Mouse (Mus musculus): ENCODE measurements around the gene Pcgf3.
"Not testable (repeated sequence)": the region's sequence is repeated elsewhere in the genome, so short reads cannot be mapped to it uniquely, and the experiment has no call there.

GRCm38 (mm10) chr5:108486148-108486547 lies 25.1 kb downstream of the Pcgf3 start:
- TF ChIP-seq CTCF, EP300 (IDR thresholded peaks at IDR 0.05; ENCODE audit: low read depth): not testable (repeated sequence)
